Mouse (Mus musculus) cerebellum, adult 2 months (tissue): ENCODE data around the gene Arntl2.

Experiments
- CTCF ChIP-seq: fragments of 200-500 bp; IDR thresholded peaks from 2 replicates; pipeline ENCODE4 v1.5.1; 2011; ENCODE audit warnings: low read depth, mild to moderate bottlenecking, control low read depth, low read length, moderate library complexity, borderline replicate concordance; ENCODE audit not compliant: insufficient read depth
- POLR2A ChIP-seq: fragments of 200-500 bp; IDR thresholded peaks from 2 replicates; pipeline ENCODE4 v1.6.1; 2011; ENCODE audit warnings: low read length, control low read depth, borderline replicate concordance; ENCODE audit not compliant: insufficient read depth

GRCm38 (mm10) chr6:146850050-146850449, 54.2 kb downstream of the Arntl2 start, which contains the start of gene Smco2:
- TF ChIP-seq POLR2A (no peak), CTCF (no peak)
